In genomic region chr17:40342497-40343009, GRCm38 (mm10) we compare ENCODE assay signal across 29 mouse cellular contexts. TPM values are rescaled to one million over a fixed set of nuclear protein-coding genes. Genes with fewer than 3 reads are reported as not detected.
"Had no signal": no experiment of that assay in that cellular context is flagged by ENCODE, and none has a peak within 500 bp of the region (broad histone marks: within the 10 kb centered on the region; RNA-seq: fewer than 3 reads in every experiment).

No protein-coding gene starts in this region.

- H3K27me3 ChIP-seq: heart, embryonic 12.5 days; hindbrain, embryonic 13.5 days; hindbrain, embryonic 15.5 days; limb, embryonic 13.5 days; limb, embryonic 15.5 days; liver, embryonic 12.5 days had no signal

- H3K36me3 ChIP-seq: heart, embryonic 10.5 days; heart, embryonic 12.5 days; hindbrain, embryonic 13.5 days; hindbrain, embryonic 15.5 days; limb, embryonic 13.5 days; limb, embryonic 15.5 days; liver, embryonic 12.5 days had no signal

- ATAC-seq: forebrain, embryonic 16.5 days; hindbrain, postnatal 0 days; intestine, embryonic 16.5 days; liver, embryonic 12.5 days had no signal

- H3K4me3 ChIP-seq: gastrocnemius, adult 2 months; heart, embryonic 10.5 days; heart, embryonic 12.5 days; hindbrain, embryonic 13.5 days; hindbrain, embryonic 15.5 days; limb, embryonic 13.5 days; limb, embryonic 15.5 days; liver, embryonic 12.5 days had no signal

- H3K4me1 ChIP-seq: heart, embryonic 10.5 days; heart, embryonic 12.5 days; hindbrain, embryonic 13.5 days; hindbrain, embryonic 15.5 days; limb, embryonic 13.5 days; limb, embryonic 15.5 days; liver, embryonic 12.5 days had no signal

- H3K9ac ChIP-seq: heart, embryonic 12.5 days; hindbrain, embryonic 13.5 days; hindbrain, embryonic 15.5 days; limb, embryonic 13.5 days; limb, embryonic 15.5 days; liver, embryonic 12.5 days; liver, embryonic 14.5 days had no signal

- H3K27ac ChIP-seq: gastrocnemius, adult 2 months; heart, embryonic 10.5 days; hindbrain, embryonic 13.5 days; hindbrain, embryonic 15.5 days; hindbrain, postnatal 0 days; limb, embryonic 13.5 days; limb, embryonic 15.5 days; liver, embryonic 12.5 days; liver, embryonic 14.5 days had no signal

- H3K9me3 ChIP-seq: heart, embryonic 10.5 days; heart, embryonic 12.5 days; hindbrain, embryonic 13.5 days; hindbrain, embryonic 15.5 days; limb, embryonic 13.5 days; limb, embryonic 15.5 days; liver, embryonic 12.5 days had no signal

- H3K4me2 ChIP-seq: heart, embryonic 12.5 days; hindbrain, embryonic 13.5 days; hindbrain, embryonic 15.5 days; limb, embryonic 13.5 days; limb, embryonic 15.5 days; liver, embryonic 12.5 days had no signal

- DNase-seq: gastrocnemius, adult 2 months; gastrocnemius, postnatal 10 days; gastrocnemius, postnatal 25 days; heart, adult 18-20 months; heart, postnatal 10 days; layer of hippocampus, adult 9-11 months; layer of hippocampus, postnatal 36 days; left cerebral cortex, postnatal 4 days; lung, adult 18-20 months had no signal

RNA-seq across cellular contexts. Expression of gene Crisp1, which starts 23.5 kb away (rescaled TPM):
- polyA plus RNA-seq: forebrain, embryonic 16.5 days; frontal cortex, adult 2 months; heart, embryonic 10.5 days; heart, embryonic 12.5 days; heart, embryonic 14.5 days; heart, embryonic 16.5 days; hindbrain, embryonic 11.5 days; intestine, embryonic 14.5 days; intestine, embryonic 16.5 days; kidney, embryonic 14.5 days; limb, embryonic 11.5 days; limb, embryonic 13.5 days; limb, embryonic 15.5 days; liver, adult 2 months; liver, embryonic 12.5 days; liver, embryonic 14.5 days; liver, embryonic 16.5 days had no signal
